Mouse (Mus musculus): ENCODE data around the gene Plekhm3. TPM values are rescaled to one million over a fixed set of nuclear protein-coding genes. Genes with fewer than 3 reads are reported as not detected.

The Plekhm3 gene
- total RNA-seq, 2 experiments from 2014 or later, result 32.9 to 37.9 TPM

DNA sequence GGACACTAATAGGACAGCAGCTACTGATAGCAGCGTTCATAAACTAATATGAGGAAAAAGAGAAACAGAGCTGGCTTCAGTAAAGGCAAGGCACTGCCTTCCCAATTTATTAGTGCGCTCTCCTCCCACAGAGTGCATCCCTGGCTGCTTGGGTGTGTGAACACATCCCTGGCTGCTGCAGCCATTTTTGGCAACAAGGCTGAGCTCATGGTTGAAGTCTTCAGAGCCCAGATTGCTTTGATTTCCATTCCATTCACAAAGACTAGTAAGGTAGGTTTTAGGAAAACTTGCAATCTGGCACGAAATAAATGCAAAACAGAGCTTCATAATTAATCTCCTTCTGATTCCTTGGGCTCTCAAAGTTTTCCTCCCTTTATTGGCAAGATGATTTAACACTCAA is 71.3 kb downstream of the Plekhm3 start:
- peak; percentile 26 to 52 for DNase-seq (ENCODE audit: low spot score in 2 of 2)
- intact Hi-C loops (cut with DNase I), result no loop called here

DNA sequence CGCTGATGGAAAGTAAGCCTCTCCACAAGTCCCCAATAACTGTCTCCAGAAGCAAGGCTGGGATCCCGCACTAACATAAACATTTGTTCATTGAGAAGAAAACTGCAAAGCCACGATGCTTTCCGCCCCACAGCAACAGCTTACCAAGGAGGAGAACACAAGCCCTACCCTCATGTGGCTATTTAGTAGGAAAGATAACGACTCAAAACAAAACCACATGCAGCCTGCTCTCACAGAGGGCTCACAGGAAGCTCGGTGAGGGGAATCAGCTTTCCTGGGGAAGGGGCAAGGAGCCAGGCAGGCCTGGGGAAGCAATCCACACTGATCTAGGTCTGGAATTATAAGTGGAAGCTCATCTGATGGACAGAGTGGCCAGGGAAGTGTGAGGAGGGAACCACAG is 72.6 kb downstream of the Plekhm3 start:
- no peak for DNase-seq (ENCODE audit: low spot score in 2 of 2)
- intact Hi-C loops (cut with DNase I), result no loop called here

DNA sequence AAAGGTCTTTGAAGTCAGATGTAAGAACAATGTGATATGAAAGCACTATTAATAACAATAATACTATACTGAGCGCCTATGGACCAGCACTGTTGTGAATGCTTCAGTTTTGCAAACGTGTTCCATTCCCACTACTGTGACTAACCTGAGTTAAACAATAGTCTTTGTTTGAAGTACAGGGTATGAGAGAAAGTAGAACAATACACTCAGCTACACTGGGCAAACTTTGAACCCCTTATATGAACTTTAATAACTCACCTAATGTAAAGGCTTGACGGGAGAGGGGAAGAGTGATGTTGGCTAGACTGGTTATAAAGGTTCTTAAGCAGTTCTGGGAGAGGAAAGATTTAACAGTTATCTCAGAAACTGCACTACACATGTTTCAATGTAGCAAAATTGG is 76.0 kb downstream of the Plekhm3 start:
- intact Hi-C loops (cut with DNase I), result no loop called here
- no peak for DNase-seq (ENCODE audit: low spot score in 2 of 2)

DNA sequence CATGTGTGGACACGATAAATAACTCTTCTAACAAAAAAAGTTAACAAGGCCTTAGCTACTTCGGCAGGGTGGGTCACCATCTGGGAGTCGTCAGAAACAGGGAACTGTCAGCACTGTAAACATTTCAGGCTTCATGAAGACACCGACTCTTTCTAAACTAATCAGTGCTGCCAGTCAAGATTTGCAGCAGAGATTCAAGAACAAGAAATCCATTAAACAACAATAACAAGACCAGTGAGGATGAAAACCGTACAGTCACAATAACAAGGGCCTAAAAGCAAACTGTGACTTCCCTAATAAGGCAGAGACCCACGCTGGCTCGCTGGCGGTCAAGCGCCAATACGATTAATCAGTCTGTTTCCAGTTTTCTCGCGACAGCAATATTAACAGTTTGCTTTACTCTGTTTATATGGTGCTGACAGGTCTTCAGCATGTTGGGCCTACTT is 77.8 kb downstream of the Plekhm3 start:
- intact Hi-C loops (cut with DNase I), result no loop called here
- no peak for DNase-seq (ENCODE audit: low spot score in 2 of 2)

DNA sequence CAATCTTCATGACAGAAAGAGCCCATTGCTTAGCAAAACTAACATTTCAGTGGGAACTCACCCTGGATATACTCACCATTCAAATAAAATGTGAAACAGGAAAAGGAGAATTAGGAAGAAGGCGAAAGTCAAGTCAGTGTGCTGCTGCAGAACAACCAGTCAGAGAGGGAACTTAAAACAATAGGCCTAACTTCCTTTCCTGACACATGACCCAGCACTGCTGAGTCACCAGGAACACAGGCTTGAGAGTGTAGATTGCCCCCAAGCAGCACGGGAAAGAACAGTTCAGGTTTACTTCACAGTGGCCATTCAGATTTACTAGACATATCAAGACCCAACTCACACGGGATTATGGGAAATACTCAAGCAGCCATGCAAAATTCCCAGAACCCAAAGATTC is 80.3 kb downstream of the Plekhm3 start:
- intact Hi-C loops (cut with DNase I), result no loop called here
- no peak for DNase-seq (ENCODE audit: low spot score in 2 of 2)

DNA sequence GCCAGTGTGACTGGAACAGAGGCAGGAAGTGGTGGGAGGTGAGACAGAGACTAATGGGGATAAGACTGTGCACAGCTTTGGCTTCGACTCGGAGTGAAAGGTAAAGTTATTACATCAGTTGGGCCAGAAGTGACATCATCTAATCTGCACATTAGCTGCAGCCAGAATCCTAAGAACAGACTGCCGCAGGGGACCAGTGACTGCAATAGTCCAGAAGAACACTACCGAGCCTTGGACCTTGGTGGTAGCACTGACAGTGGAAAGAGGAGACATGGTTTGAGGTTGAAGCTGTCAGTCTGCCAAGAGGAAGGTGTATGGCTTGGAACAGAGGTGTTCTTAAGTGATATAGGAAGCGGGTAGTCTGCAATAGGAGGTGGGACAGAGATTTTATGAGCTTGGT is 80.9 kb downstream of the Plekhm3 start:
- DNase-seq (ENCODE audit: low spot score in 2 of 2), result no peak
- intact Hi-C loops (cut with DNase I), result no loop called here

DNA sequence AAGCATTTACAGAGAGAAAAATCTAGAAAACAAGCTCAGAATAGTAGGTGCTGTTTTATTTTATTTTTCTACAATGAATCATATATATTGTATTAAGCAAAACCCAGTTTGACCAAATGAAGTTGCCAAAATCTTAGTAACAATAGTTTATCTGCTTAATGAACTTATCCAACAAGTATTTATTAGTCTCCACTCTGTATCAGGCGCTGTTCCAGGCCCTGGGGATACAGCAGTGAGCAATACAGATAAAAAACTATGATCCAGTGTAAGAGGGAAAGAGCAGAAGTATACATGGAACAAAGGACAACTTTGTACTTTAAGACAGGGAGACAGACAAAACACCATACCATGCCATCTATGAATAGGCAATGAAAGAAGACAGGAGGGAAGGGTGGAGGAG is 81.5 kb downstream of the Plekhm3 start:
- no peak for DNase-seq (ENCODE audit: low spot score in 2 of 2)
- intact Hi-C loops (cut with DNase I), result no loop called here

DNA sequence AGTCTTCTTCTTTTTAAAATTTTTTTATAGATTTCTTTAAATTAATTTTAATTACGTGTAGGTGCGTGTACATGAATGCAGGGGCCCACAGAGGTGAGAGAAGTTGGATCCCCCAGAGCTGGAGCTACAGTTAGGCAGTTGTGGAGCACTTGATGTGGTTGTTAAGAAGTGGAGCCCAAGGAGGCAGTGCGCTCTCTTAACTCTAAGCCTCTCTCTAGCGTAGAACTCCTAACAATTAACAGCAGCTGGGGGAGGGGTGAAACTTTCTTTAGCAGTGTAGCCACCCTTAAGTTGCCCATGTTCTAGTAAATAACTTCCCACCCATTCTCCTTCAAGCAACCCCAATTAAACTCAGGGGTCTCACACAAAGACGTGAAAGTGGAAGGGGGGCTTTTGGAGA is 84.7 kb downstream of the Plekhm3 start:
- no peak for DNase-seq (ENCODE audit: low spot score in 2 of 2)
- intact Hi-C loops (cut with DNase I), result no loop called here

DNA sequence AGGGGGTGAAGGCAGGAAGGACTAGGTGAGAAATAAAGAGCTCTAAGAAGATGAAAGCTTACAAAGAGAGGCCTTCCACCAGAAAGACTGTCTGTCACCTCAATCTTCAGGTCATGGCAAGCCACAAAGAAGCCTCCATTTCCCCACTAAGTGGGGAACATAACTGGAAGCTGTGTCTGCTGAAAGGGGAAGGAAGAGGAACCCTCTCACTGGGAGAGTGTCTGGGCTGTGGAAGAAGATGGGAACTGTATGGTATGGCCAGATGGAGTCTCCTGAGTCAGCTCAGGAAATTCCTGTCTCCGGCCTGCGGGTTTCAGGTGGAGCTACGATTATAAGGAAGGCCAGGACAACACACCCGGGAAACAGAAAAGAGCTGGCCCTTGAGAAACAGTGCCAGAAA is 88.9 kb downstream of the Plekhm3 start:
- no peak for DNase-seq (ENCODE audit: low spot score in 2 of 2)
- intact Hi-C loops (cut with DNase I), result no loop called here

DNA sequence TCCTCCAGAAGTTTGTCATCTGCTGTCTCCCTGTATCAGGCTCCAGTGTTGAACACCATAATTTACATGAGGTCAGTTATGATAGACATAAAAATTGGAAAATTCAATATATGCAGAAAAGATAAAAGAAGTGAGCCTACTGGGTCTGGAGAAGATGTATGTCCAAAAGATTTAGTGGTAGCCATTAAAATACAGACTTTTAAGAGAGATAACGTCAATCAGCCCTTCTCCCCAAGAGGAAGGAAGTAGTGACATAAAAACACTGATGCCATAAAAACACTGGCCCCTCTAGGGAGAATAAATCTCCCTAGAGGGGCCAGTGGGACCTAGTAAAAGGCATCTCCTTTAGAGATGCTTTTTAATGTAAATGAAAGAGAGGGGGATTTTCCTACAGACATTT is 90.5 kb downstream of the Plekhm3 start:
- no peak for DNase-seq (ENCODE audit: low spot score in 2 of 2)
- intact Hi-C loops (cut with DNase I), result no loop called here

DNA sequence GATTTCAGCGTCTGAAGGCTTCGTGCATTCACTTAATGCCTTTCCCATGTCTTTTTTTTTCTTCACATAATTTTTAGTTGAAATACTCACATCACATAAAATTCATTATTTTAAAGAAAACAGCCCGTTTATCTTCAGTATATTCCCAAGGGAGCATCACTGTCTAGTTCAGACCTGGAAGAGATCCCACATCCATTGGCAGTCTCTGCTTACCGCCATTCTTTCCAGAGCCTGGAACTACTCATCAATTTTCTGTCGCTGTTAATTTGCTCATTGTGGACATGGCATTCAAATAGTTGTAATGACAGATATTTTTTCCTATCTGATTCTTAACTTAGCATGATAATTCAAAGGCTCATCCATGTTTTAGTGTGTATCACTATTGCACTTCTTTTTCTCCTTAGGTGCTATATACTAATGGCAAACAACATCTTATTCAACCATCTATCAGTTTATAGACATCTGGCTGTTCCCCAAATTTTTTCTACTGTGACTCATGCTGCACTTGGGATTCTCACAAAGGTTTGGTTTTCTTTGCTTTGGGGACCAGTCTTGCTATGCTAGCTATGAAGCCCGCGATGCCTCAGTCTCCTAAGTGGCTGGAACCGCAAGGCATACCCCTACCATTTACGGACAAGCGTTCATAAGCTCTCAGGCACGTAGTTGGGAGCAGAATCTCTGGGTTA is 96.2 kb downstream of the Plekhm3 start:
- intact Hi-C loops (cut with DNase I), result no loop called here

DNA sequence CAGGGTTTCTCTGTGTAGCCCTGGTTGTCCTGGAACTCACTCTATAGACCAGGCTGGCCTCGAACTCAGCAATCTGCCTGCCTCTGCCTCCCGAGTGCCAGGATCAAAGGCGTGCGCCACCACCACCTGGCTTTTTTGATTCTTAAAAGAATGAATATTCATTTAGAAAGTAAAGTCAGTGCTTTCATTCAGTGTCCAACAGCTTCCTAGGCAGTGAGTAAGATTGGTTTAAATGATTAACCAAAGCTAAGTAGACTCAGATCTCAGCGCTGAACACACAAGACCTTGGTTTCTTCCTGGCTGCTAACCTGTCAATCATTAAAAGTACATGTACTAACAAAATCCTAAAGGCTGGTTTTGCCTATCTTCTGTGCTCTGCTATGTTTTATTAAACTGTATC is 96.8 kb downstream of the Plekhm3 start:
- DNase-seq (ENCODE audit: low spot score in 2 of 2), result no peak
- intact Hi-C loops (cut with DNase I), result no loop called here

More for the DNA sequence above, 96.2 kb downstream of the Plekhm3 start:
- no peak for DNase-seq (ENCODE audit: low spot score in 2 of 2)

DNA sequence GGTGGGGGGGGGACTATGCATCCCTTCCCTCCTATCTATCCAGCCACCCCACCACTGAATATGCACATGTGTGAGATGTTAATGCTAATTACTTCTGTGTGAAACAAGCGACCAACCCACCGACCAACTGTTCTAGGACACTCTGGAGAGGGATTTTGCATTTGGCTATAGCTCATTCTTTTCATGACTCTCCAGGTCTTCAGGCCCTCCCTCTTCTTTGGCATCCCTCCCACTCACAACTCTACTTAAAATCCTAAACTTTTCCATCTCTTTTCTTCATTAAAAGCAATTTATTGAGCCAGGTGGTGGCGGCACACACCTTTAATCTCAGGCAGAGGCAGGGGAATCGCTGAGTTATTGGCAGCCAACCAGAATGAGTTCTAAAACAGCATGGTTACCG is 101.8 kb downstream of the Plekhm3 start:
- DNase-seq (ENCODE audit: low spot score in 2 of 2), result peak in 1 of 2 experiments; percentile 21
- intact Hi-C loops (cut with DNase I), result no loop called here

DNA sequence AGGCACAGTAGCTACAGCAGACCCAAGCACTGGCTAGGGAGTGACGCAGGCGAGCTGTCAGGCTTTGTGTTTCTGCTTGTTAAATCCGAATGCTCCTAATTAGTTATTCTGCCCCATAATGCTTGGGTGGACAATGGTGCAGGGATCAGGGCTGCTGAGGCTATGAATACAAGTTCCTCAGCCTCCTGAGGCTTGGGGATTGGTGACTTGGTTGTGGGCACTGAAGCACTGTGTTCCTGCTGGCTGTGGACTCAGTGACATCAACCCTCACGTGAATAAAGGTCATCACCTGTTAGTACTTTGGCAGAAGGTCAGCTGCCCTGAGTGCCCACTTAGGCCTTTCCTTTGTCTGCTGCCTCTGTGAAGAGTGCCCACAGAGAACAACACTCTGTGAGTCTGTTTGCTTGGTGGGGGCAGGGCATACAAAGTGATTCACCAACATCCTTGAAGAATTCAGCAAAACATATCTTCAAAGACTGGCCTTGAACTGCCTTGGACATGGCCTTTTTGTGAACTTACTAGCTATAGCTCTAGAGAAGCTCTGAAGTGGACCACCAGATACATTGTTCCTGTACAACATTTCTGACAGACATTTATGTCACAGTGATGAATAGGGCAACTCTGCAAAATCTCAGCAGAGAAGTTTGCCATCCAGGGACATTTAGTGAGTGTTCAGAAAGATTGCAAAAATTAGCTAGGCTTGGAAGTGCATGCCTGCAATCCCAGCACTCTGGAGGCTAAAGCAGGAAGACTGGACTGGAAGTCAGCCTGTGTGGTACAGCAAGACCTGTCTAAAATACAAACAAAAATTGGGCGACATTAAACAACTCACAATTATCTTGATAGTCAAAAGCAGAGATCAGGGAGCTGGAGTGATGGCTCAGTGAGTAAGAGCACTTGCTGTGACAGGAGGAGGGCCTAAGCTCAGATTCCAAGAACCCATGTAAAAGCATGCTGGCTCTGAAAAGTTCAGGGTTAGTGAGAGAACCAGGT is 102.6 kb downstream of the Plekhm3 start:
- DNase-seq (ENCODE audit: low spot score in 2 of 2), result peak in 1 of 2 experiments; percentile 20
- intact Hi-C loops (cut with DNase I), result no loop called here

DNA sequence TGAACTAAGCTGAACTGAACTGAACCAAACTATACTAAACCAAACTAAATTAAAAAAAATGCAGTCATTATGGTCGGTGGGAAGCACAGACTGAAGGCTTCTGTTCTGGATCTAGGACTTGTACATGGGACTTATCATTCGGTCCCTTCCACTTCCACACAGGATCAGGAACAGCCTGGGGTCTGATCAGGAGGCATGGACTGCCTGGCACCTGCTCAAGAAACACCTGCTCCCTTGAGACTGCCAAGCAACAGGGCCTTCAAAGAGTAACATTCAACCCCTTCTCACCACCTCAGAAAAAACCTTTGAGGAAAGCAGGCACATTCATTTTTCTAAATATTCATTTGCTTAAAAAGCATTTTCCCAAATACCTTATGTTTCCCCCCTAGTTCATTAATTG is 103.4 kb downstream of the Plekhm3 start:
- intact Hi-C loops (cut with DNase I), result no loop called here
- DNase-seq (ENCODE audit: low spot score in 2 of 2), result no peak

DNA sequence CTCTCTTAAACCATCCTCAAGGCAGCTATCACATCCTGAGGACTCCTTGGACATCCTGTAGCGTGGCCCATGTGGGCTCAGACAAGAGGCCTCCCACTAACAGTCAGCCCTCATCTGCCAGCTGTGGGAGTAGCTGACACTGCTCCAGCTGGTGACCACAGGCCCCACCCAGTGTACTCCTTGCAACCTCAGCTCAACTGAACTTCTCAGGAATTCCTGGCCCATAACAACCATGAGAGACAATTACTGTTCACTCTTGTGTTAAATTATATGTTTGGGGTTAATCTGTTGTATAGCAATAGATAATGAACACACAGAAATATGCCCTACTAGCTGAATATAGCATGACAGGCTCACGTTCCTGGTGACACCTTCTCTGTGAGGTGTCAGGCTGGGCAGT is 104.4 kb downstream of the Plekhm3 start:
- intact Hi-C loops (cut with DNase I), result no loop called here
- DNase-seq (ENCODE audit: low spot score in 2 of 2), result no peak

DNA sequence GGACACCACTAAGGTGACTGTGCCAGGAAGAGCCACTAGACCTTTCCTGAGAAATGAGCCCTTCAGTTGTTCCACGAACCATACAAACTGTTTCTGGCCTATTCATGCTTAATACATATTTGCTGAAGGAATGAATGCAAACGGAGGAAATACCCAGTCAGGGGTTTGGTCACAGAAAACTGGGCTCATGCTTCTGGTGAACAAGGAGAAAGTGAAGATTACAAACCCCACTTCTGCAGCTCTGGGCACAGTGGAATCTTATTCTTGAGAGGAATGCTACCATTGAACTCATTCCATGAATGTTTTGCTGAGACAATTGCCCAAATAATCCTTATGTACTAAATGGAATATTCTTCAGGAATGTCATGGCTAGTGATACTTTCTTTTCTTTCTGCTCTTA is 106.3 kb downstream of the Plekhm3 start:
- intact Hi-C loops (cut with DNase I), result no loop called here
- no peak for DNase-seq (ENCODE audit: low spot score in 2 of 2)

DNA sequence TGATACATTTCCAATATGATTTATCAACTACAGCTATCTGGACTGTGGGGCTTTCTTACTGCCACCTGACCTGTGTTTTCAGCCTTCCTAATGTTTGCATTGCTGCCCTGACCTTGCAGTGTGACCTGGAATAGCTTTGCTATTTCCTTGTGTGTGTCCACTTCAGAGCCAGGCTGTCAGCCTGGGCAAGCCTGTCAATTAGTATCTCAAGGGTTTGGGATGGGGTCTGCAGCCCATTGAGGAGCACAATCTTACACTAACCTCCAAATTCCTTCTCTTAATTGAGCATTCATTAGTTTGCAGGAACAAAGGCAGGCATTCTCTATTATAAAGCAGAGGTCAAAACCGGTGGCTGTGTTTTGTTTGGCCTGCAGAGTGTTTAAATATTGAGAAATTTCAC is 107.6 kb downstream of the Plekhm3 start:
- intact Hi-C loops (cut with DNase I), result no loop called here
- no peak for DNase-seq (ENCODE audit: low spot score in 2 of 2)

DNA sequence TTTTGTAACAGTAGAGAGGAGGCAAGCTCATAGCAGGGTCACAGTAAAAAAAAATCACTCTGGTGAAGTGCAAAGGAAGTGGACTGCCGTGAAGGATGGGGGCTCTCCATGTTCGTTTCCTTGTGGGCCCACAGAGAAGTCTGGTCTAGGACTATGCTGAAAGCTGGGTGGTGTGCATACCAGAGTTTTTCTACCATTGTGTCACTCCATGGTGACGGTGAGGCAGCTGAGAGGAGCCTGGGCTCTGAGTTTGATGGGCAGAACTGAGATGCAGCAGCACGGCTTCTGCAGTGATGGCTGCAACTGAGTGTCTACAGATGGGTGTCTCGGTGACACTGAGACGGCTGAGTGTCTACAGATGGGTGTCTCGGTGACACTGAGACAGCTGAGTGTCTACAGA is 108.5 kb downstream of the Plekhm3 start:
- no peak for DNase-seq (ENCODE audit: low spot score in 2 of 2)
- intact Hi-C loops (cut with DNase I), result no loop called here

DNA sequence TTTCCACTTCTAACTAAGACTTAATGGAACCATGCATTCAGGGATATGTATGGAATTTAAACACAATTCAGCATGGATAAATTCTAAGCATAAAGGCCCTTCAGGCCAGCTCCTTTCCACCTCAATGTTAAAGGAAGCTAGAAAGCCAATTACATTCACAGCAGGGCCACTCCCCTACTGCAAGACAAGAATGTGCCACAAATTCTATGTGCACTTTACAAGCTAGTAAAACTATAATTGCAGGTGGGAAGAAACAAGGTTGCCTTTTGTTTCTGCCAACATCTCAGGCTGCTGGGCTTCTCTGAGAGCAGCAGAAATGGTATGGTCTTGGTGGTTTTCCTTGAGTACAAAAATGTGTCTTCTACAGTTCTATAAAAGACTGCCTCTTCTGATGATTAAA is 109.1 kb downstream of the Plekhm3 start:
- no peak for DNase-seq (ENCODE audit: low spot score in 2 of 2)
- intact Hi-C loops (cut with DNase I), result no loop called here

DNA sequence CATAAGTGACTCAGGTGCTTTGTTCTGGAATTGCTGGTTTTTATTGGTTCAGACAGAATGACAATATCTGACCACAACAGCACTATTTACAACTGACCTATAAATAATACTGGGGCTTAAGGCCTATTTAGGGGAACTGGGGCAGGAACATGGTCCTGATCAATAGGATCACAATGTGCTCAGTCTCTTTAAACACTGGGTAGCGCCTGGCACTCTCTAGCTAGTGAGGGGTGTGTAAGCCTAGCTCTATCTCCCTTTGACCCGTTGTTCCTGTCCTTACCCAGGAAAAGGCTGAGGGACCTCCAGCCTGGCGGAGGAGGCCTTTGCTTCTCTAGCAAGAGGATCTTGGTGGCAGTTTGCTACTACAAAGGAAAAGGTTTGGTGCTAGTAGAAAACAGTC is 111.6 kb downstream of the Plekhm3 start:
- intact Hi-C loops (cut with DNase I), result no loop called here
- DNase-seq (ENCODE audit: low spot score in 2 of 2), result no peak

All from left cerebral cortex, postnatal 25 days (tissue).